Mouse (Mus musculus): ENCODE results near the gene Selenbp1.
A peak's percentile ranks its signal among the peaks of the same experiment; 100 is the strongest.
"Not testable (repeated sequence)": the region's sequence is repeated elsewhere in the genome, so short reads cannot be mapped to it uniquely, and the experiment has no call there.

The Selenbp1 gene

GRCm38 (mm10) chr3:94932809-94933564, at the start of gene Selenbp1:
Gene Selenbp1 (plus strand): TSS chr3:94933056.
- peak; percentile 93 to 96 for DNase-seq

GRCm38 (mm10) chr3:94886316-94887224, 46.3 kb upstream of the Selenbp1 start, which contains the start of gene Psmb4:
Gene Psmb4 (minus strand): TSS chr3:94886961.
- DNase-seq, result peak; percentile 91 to 92

GRCm38 (mm10) chr3:94888595-94888994, 44.3 kb upstream of the Selenbp1 start:
- peak; percentile 72 to 73 for DNase-seq

GRCm38 (mm10) chr3:94894076-94894475, 38.8 kb upstream of the Selenbp1 start:
- no peak for DNase-seq

GRCm38 (mm10) chr3:94902747-94903146, 30.1 kb upstream of the Selenbp1 start:
- DNase-seq, result peak; percentile 68 to 84

- not testable (repeated sequence) for DNase-seq
Measured at GRCm38 (mm10) chr3:94904759-94905158, 28.1 kb upstream of the Selenbp1 start.

GRCm38 (mm10) chr3:94906482-94906881, 26.4 kb upstream of the Selenbp1 start:
- no peak for DNase-seq

GRCm38 (mm10) chr3:94911050-94911693, 21.7 kb upstream of the Selenbp1 start:
- no peak for DNase-seq

GRCm38 (mm10) chr3:94913801-94914200, 19.1 kb upstream of the Selenbp1 start:
- DNase-seq, result peak; percentile 51 to 81

GRCm38 (mm10) chr3:94915903-94916741, 16.7 kb upstream of the Selenbp1 start:
- DNase-seq, result peak; percentile 51 to 54

GRCm38 (mm10) chr3:94917816-94918361, 15.0 kb upstream of the Selenbp1 start:
- peak; percentile 90 to 93 for DNase-seq

- no peak for DNase-seq
Measured at GRCm38 (mm10) chr3:94918845-94919244, 14.0 kb upstream of the Selenbp1 start.

- DNase-seq, result no peak
Measured at GRCm38 (mm10) chr3:94921104-94921503, 11.8 kb upstream of the Selenbp1 start.

GRCm38 (mm10) chr3:94922333-94922732, 10.5 kb upstream of the Selenbp1 start:
- no peak for DNase-seq

- DNase-seq, result no peak
Measured at GRCm38 (mm10) chr3:94924688-94925087, 8.2 kb upstream of the Selenbp1 start.

- not testable (repeated sequence) for DNase-seq
Measured at GRCm38 (mm10) chr3:94926301-94926736, 6.5 kb upstream of the Selenbp1 start.

- DNase-seq, result peak; percentile 37 to 44
Measured at GRCm38 (mm10) chr3:94928979-94929378, 3.9 kb upstream of the Selenbp1 start.

GRCm38 (mm10) chr3:94930386-94931266, 2.2 kb upstream of the Selenbp1 start:
- peak; percentile 71 to 78 for DNase-seq

- not testable (repeated sequence) for DNase-seq
Measured at GRCm38 (mm10) chr3:94931427-94932082, 1.3 kb upstream of the Selenbp1 start.

GRCm38 (mm10) chr3:94932279-94932678, 577 bp upstream of the Selenbp1 start:
- not testable (repeated sequence) for DNase-seq
